Mouse (Mus musculus) cerebellum, adult 11-12 months (tissue): ENCODE measurements around the gene Panx1.

Experiments
- DNase-seq: peaks from one replicate; pipeline ENCODE4 v3.0.0; 2022

Gene Panx1

DNA sequence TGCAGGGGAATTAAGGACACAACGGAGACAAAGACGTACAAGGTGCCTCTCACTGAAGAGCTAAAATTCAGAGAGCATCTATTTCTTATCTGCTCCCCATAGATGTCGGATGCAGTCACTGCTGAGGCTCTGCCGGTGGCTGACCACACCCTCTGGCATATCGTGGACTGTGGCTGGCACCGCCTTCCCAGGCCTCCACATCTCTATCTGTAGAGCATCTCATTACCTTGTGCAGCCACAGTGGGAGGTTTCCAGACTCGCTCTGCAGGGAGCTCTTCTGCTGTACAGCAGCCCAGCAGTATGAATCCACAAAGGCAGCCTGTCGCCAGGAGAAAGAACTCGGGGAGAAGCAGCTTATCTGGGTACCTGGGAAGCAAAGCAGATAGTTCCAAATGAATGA, 24.1 kb downstream of the Panx1 start:
- no peak for DNase-seq

DNA sequence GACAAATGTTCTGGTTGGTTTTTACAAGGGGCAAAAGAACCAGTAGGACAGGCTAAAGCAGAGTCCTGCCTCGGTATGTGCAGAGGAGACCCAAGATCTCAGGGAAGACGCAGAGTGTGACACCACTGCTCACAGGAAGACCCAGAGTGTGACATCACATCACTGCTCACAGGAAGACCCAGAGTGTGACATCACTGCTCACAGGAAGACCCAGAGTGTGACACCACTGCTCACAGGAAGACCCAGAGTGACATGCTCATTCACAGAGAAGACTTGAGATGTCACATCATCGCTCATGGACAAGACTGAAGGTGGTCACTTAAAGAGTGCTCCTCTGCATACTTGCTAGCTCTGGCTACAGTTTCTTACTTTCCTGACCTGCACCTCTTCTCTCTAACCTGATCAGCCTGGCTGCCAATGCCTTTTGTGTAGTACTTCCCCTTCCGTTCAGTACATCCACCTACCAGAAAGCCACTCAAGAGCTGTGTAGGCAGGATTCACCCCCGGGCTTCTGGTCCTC, 24.7 kb downstream of the Panx1 start:
- no peak for DNase-seq

DNA sequence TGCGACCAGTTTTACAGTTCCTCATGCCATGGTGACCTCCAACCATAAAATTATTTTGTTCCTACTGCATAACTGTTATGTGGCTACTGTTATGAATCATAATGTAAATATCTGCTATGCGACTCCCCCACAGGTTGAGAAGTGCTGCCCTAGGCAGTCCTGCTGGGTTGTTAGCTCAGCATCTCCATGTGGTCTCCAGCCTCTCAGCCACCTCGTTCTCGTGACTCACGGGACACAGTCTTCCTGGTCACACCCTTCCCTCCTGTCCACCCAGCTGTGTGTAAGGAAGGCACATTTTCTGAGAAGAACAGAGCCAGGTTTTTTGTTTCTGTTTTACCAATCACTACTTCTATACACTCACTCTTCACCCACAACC, 26.5 kb downstream of the Panx1 start:
- DNase-seq: no peak

DNA sequence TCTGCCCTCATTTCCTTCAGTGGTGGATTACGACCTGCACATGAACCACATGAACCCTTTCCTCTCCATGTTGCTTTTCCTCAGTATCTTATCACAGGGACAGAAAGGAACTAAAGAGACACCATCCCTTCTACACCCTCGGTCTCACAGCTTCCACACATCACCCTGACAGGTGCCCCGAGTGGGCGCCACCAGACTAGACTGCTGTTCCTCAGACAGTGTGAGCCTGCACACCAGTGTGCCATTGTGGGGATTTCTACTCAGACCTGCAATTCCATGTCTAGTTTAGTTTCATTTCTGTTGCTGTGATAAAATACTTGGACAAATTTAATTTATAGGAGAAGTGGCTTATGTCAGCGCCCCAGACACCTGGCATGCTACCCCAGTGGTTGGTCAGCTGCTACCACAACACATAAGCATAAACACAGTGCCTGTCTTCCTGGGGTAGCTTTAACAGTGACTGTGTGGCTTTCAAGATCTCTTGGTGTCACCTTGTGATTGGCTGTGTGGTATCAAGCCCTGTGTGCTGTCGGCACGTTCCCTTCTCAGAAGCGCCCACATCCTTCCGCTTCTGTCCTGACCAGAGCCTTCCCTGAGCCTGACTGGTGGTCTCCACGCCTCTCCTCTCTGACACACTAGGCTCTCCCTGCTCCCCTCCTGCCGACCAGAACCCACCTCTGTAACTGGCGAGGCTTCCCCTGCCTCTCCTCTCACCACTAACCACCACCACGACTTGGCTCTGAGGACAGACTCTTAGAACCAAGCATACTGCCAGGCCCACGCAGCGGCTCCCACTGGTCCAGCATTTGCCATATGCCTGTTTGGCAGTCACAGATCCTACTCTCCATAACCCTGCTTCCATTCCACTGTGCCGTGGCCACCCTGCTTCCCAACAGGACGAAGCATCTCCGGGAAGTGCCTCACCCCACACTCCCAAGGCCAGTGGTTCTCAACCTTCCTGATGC, 27.2 kb downstream of the Panx1 start:
- peak; percentile 74 for DNase-seq

GRCm38 (mm10) chr9:15015223-15015956, 29.9 kb downstream of the Panx1 start:
- peak; percentile 31 for DNase-seq

DNA sequence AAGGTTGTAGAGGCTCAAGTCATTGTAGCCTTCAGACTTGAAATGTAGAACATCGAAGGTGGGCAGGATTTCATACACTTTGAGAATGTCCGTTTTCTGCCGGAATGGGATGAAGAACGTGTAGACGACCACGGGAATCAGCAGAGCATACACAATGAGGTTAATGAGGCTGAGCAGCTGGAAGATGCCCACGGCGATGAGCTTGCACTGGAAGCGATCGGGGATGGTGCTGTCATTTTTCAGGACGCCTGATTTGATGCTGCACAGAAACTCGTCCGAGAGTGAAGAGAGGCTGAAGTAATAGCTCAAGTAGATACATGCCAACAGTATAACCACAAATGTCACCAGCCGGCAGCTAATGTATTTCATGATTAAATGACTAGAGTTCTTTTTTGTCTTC, 37.7 kb downstream of the Panx1 start:
- no peak for DNase-seq

DNA sequence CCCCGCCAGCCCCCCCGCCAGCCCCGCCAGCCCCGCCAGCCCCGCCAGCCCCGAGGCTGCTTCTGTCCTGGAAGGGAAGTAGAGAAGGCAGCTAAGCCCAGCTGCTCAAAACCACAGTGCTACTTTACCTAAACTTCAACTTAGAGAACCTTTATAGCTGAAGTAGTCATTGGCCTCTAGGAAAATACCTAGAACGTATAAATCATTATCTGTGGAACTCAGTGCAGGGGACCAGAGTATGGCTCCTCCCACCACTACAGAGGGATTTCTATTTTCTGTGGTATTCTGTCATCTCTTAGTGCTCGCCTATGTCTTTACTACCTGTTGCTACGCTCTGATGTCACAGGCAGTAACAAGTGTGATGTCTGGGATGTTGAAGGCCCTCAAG, 41.0 kb downstream of the Panx1 start:
- DNase-seq: no peak

DNA sequence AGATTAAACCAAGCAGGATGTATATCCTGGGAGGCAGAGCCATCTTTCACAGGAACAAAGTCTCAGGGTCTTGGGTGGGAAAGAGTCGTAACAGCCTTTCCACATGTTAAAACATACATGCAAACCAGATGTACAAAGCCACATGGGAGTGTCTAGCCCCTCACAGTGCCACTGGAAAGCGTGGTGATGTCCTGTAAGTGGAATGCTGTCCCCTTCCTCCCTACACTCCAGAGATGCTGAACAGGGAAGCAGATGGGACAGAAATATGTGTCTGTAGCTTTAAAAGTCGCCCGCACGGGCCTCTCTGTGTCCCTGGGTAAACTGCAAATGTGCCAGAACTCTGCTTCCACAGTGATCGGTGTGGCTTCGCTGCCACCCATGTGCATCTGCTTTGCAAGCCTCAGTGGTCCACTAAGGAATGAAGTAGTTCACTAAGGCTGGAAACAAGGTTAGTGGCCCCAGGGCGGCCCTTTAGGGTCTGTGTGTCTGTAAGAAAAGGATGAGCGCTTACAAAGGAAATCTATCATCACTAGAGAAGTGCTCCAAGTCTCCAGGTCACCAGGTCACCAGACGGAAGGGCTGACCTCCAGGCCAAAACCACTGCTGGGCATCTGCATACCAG, 41.5 kb downstream of the Panx1 start:
- no peak for DNase-seq

DNA sequence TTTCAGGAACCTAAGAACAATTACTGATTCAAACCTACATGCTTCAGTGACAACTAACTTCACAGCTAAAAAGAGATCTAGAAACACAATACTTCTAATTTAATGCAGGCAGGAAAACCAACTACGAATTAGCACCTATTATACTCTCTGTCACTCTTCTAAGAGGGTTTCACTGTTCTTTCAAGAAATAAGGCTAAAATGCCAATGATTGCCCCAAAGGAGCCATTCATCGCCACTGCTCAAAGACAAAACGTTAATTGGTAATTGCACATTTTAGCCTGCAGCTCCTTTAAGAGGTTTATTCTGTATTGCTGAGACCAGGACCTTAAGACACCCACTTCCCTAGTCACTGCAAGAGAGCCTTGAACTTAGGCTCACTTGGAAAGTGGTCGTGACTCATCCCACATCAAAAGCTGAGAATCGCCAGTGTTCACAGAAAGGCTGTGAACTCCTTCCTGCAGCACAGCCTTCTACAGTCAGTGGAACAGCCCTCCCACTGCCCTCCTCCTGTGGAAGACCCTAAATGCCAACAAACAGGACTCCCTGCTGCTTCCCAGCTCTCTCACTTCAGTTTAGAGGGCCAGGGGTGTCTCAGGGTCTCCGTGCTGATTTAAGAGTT, 42.2 kb downstream of the Panx1 start:
- DNase-seq: no peak

DNA sequence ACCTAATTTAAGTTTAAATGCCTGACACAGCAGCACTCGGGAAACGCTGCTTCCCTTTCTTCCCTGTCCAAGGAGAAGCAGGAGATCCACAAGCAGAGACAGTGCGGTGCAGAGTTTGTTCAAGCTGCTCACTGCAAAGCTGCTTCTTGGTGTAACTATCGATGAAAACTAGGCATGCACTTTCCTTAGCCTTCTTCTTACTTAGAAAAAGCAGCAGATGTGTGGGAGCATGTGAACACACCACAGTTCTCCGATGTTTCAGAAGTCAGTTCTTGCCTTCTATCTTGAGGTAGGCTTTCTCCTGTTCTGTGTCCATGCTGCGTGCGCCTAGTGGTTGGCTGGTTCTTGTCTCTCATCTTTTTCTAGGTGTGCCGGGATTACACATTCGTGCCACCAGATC, 46.5 kb downstream of the Panx1 start:
- DNase-seq: no peak

GRCm38 (mm10) chr9:14997271-14998055, 47.8 kb downstream of the Panx1 start:
- no peak for DNase-seq

GRCm38 (mm10) chr9:14995525-14995924, 49.8 kb downstream of the Panx1 start:
- no peak for DNase-seq

- no peak for DNase-seq
Observed at GRCm38 (mm10) chr9:14988606-14989293, 56.5 kb downstream of the Panx1 start.

GRCm38 (mm10) chr9:14983141-14983540, 62.1 kb downstream of the Panx1 start:
- no peak for DNase-seq

GRCm38 (mm10) chr9:14982683-14983082, 62.6 kb downstream of the Panx1 start:
- DNase-seq: no peak

DNA sequence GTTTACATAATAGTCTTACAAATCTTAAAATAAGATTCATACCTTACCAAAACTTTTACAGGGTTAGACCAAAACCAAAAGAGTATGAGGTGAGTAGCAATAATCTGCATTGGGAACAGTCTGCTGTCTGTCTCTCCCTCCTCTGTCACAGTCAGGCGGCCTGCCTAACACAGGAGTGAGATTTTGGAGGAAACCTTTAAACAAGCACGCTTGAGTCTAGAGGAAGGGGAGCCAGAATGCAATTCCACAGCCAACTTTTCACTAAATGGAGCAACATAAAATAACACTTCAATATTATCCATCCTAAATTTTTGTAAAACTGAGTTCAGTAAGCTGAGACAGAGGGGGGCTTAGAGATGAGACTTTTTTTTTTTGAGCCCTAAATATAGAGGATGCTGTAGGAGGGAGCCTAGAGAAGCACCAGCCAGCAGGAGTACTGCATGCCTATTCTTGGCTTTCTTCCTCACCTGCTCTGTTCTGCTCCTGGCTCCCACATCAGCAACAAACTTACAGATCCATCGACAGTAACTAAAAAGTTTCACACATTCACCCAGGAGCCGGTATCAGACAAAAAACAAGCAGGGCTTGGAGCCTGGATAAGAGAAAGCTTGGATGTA, 63.6 kb downstream of the Panx1 start:
- DNase-seq: no peak

- no peak for DNase-seq
Observed at GRCm38 (mm10) chr9:14974251-14975232, 70.7 kb downstream of the Panx1 start.

DNA sequence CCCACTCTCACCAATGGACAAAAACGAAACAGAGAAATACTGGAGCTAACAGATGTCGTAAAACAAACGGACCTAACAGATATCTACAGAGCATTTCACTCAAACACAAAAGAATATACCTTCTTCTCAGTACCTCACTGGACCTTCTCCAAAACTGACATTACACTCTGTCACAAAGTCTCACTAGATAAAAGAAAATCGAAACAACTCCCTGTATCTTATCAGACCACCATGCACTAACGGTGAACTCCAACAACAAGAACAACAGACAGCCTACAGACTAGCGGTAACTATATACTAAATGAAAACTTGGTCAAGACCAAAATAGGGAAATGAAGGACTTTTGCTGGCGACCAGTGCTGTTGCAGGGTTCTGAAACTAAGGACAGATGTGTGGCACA, 71.5 kb downstream of the Panx1 start:
- DNase-seq: no peak

- DNase-seq: no peak
Observed at GRCm38 (mm10) chr9:14970805-14971525, 74.3 kb downstream of the Panx1 start.
